Mouse (Mus musculus): ENCODE measurements around the gene Gpc6. TPM values are rescaled to one million over a fixed set of nuclear protein-coding genes. Genes with fewer than 3 reads are reported as not detected.

Gene Gpc6
- polyA plus RNA-seq, 1 experiment from 2014 or later: 18.8 TPM

Small RNA genes within 50 kb of the gene (microRNA-seq; reads per million reads assigned to microRNA genes)
- gene Mir6239 (ENCODE audit: borderline number of aligned reads): not detected

All from liver, embryonic 11.5 days (tissue).